Mouse (Mus musculus): ENCODE results near the gene Smad6. TPM values are rescaled to one million over a fixed set of nuclear protein-coding genes. Genes with fewer than 3 reads are reported as not detected.

Smad6 gene
- total and polyA plus RNA-seq, 2 experiments: 4.1 to 12.6 TPM

GRCm38 (mm10) chr9:63923190-63923717 lies 98.6 kb downstream of the Smad6 start:
- no peak for TF ChIP-seq CTCF (IDR thresholded peaks at IDR 0.05; ENCODE audit: low read depth, low read length)
- Histone ChIP-seq H3K36me3 (ENCODE audit: control insufficient read depth, insufficient read depth, low read length) (no peaks in the 10 kb centered on the region), H3K79me2 (ENCODE audit: control insufficient read depth, insufficient read depth, low read length) (no peaks in the 10 kb centered on the region), H3K27ac (replicated peaks; ENCODE audit: insufficient read depth, low read depth, low read length) (no peak overlapping the region), H3K9ac (ENCODE audit: low read depth, low read length) (no peak overlapping the region), H3K4me3 (ENCODE audit: insufficient read depth, low read depth, low read length) (no peak overlapping the region), H3K4me1 (ENCODE audit: control insufficient read depth, insufficient read depth, low read length) (no peaks in the 10 kb centered on the region), H3K27me3 (ENCODE audit: control insufficient read depth, insufficient read depth, low read length) (no peaks in the 10 kb centered on the region)
- WGBS: 70% methylated on average over 9 of the region's 9 CpGs
- no peak for DNase-seq (ENCODE audit: extremely low read depth, low read depth, low spot score)

- 74% methylated on average over 3 of the region's 3 CpGs for WGBS
- no peaks in the 10 kb centered on the region for H3K36me3 ChIP-seq (ENCODE audit: control insufficient read depth, insufficient read depth, low read length)
- no peak overlapping the region for H3K27ac ChIP-seq (replicated peaks; ENCODE audit: insufficient read depth, low read depth, low read length)
- H3K27me3 ChIP-seq (ENCODE audit: control insufficient read depth, insufficient read depth, low read length): no peaks in the 10 kb centered on the region
- H3K4me1 ChIP-seq (ENCODE audit: control insufficient read depth, insufficient read depth, low read length): no peaks in the 10 kb centered on the region
- H3K79me2 ChIP-seq (ENCODE audit: control insufficient read depth, insufficient read depth, low read length): no peaks in the 10 kb centered on the region
- H3K9ac ChIP-seq (ENCODE audit: low read depth, low read length): no peak overlapping the region
- TF ChIP-seq CTCF (IDR thresholded peaks at IDR 0.05; ENCODE audit: low read depth, low read length): no peak
- no peak for TF ChIP-seq POLR2A (IDR thresholded peaks at IDR 0.05; ENCODE audit: extremely low read depth, insufficient read depth, low read length)
- DNase-seq (ENCODE audit: extremely low read depth, low read depth, low spot score): no peak
- no peak overlapping the region for H3K4me3 ChIP-seq (ENCODE audit: insufficient read depth, low read depth, low read length)
Measured at GRCm38 (mm10) chr9:63919708-63920107, 102.2 kb downstream of the Smad6 start.

- H3K36me3 ChIP-seq (ENCODE audit: control insufficient read depth, insufficient read depth, low read length): no peaks in the 10 kb centered on the region
- H3K4me1 ChIP-seq (ENCODE audit: control insufficient read depth, insufficient read depth, low read length): no peaks in the 10 kb centered on the region
- no peaks in the 10 kb centered on the region for H3K27me3 ChIP-seq (ENCODE audit: control insufficient read depth, insufficient read depth, low read length)
- no peak for DNase-seq (ENCODE audit: extremely low read depth, low read depth, low spot score)
- no peak for TF ChIP-seq POLR2A (IDR thresholded peaks at IDR 0.05; ENCODE audit: extremely low read depth, insufficient read depth, low read length)
- TF ChIP-seq CTCF (IDR thresholded peaks at IDR 0.05; ENCODE audit: low read depth, low read length): no peak
- H3K9ac ChIP-seq (ENCODE audit: low read depth, low read length): no peak overlapping the region
- no peaks in the 10 kb centered on the region for H3K79me2 ChIP-seq (ENCODE audit: control insufficient read depth, insufficient read depth, low read length)
- H3K27ac ChIP-seq (replicated peaks; ENCODE audit: insufficient read depth, low read depth, low read length): no peak overlapping the region
- no peak overlapping the region for H3K4me3 ChIP-seq (ENCODE audit: insufficient read depth, low read depth, low read length)
- WGBS: 77% methylated on average over 18 of the region's 18 CpGs
Measured at GRCm38 (mm10) chr9:63919001-63919555, 102.8 kb downstream of the Smad6 start.

- peak; percentile 51 for DNase-seq (ENCODE audit: extremely low read depth, low read depth, low spot score)
Measured at GRCm38 (mm10) chr9:63918245-63918644, 103.6 kb downstream of the Smad6 start.

GRCm38 (mm10) chr9:63916441-63916840 lies 105.4 kb downstream of the Smad6 start:
- Histone ChIP-seq H3K27ac (replicated peaks; ENCODE audit: insufficient read depth, low read depth, low read length) (no peak overlapping the region), H3K36me3 (ENCODE audit: control insufficient read depth, insufficient read depth, low read length) (no peaks in the 10 kb centered on the region), H3K4me1 (ENCODE audit: control insufficient read depth, insufficient read depth, low read length) (no peaks in the 10 kb centered on the region), H3K27me3 (ENCODE audit: control insufficient read depth, insufficient read depth, low read length) (no peaks in the 10 kb centered on the region), H3K4me3 (ENCODE audit: insufficient read depth, low read depth, low read length) (no peak overlapping the region), H3K9ac (ENCODE audit: low read depth, low read length) (no peak overlapping the region), H3K79me2 (ENCODE audit: control insufficient read depth, insufficient read depth, low read length) (no peaks in the 10 kb centered on the region)
- WGBS: 62% methylated on average over 6 of the region's 6 CpGs
- DNase-seq (ENCODE audit: extremely low read depth, low read depth, low spot score): no peak
- no peak for TF ChIP-seq POLR2A (IDR thresholded peaks at IDR 0.05; ENCODE audit: extremely low read depth, insufficient read depth, low read length)
- TF ChIP-seq CTCF (IDR thresholded peaks at IDR 0.05; ENCODE audit: low read depth, low read length): no peak

More at GRCm38 (mm10) chr9:63918245-63918644, 103.6 kb downstream of the Smad6 start:
- Histone ChIP-seq H3K36me3 (ENCODE audit: control insufficient read depth, insufficient read depth, low read length) (no peaks in the 10 kb centered on the region), H3K4me3 (ENCODE audit: insufficient read depth, low read depth, low read length) (no peak overlapping the region), H3K4me1 (ENCODE audit: control insufficient read depth, insufficient read depth, low read length) (no peaks in the 10 kb centered on the region), H3K79me2 (ENCODE audit: control insufficient read depth, insufficient read depth, low read length) (no peaks in the 10 kb centered on the region), H3K27me3 (ENCODE audit: control insufficient read depth, insufficient read depth, low read length) (no peaks in the 10 kb centered on the region), H3K27ac (replicated peaks; ENCODE audit: insufficient read depth, low read depth, low read length) (no peak overlapping the region), H3K9ac (ENCODE audit: low read depth, low read length) (no peak overlapping the region)
- 76% methylated on average over 4 of the region's 4 CpGs for WGBS
- TF ChIP-seq CTCF (IDR thresholded peaks at IDR 0.05; ENCODE audit: low read depth, low read length): peak; percentile 96
- TF ChIP-seq POLR2A (IDR thresholded peaks at IDR 0.05; ENCODE audit: extremely low read depth, insufficient read depth, low read length): no peak

- peak; percentile 48 for DNase-seq (ENCODE audit: extremely low read depth, low read depth, low spot score)
- 25% methylated on average over 5 of the region's 5 CpGs for WGBS
- Histone ChIP-seq H3K4me1 (ENCODE audit: control insufficient read depth, insufficient read depth, low read length) (no peaks in the 10 kb centered on the region), H3K27me3 (ENCODE audit: control insufficient read depth, insufficient read depth, low read length) (no peaks in the 10 kb centered on the region), H3K9ac (ENCODE audit: low read depth, low read length) (no peak overlapping the region), H3K36me3 (ENCODE audit: control insufficient read depth, insufficient read depth, low read length) (no peaks in the 10 kb centered on the region), H3K27ac (replicated peaks; ENCODE audit: insufficient read depth, low read depth, low read length) (no peak overlapping the region), H3K79me2 (ENCODE audit: control insufficient read depth, insufficient read depth, low read length) (no peaks in the 10 kb centered on the region), H3K4me3 (ENCODE audit: insufficient read depth, low read depth, low read length) (no peak overlapping the region)
- TF ChIP-seq POLR2A (IDR thresholded peaks at IDR 0.05; ENCODE audit: extremely low read depth, insufficient read depth, low read length): no peak
- peak; percentile 70 for TF ChIP-seq CTCF (IDR thresholded peaks at IDR 0.05; ENCODE audit: low read depth, low read length)
Measured at GRCm38 (mm10) chr9:63915976-63916375, 105.9 kb downstream of the Smad6 start.
